In the genomic region with DNA sequence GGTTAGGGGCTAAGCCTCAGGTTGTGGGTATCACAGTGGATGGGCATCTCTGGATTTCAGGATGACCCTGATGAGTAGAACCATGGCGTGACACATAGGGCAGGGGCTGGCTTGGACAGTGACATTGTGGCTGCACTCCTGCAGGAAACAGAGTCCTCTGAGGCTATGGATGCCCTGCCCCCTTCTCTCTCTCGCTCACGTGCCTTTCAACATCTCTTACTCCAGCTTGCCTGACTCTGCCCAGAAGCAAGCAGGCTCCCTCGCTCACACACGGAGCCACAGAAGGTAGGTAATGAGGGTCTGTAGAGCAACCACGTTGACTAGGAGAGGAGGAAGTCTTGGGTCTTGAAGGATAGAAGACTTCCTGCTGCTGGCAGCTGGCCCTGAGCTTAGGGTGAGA, we compare ENCODE assay signal across 30 mouse cellular contexts. TPM values are rescaled to one million over a fixed set of nuclear protein-coding genes. Genes with fewer than 3 reads are reported as not detected.
DNase-seq lines count a peak whose midpoint lies in the region; ATAC-seq and TF ChIP-seq lines count a peak whose summit lies in the region.
"Had no signal": no experiment of that assay in that cellular context is flagged by ENCODE, and none has a peak within 500 bp of the region (broad histone marks: within the 10 kb centered on the region; RNA-seq: fewer than 3 reads in every experiment).

No protein-coding gene starts in this region.

- peak; percentile 15; the same call in 1 of the 2 replicates for ATAC-seq in heart, embryonic 12.5 days (ENCODE audit: insufficient number of reproducible peaks, low FRiP score)
- ATAC-seq in kidney, postnatal 0 days (replicated peaks; ENCODE audit: low FRiP score, low read depth), result no peak
- ATAC-seq in intestine, embryonic 16.5 days, result no peak
- ATAC-seq: CD4-positive, CD25-positive, alpha-beta regulatory T cell, adult 4 months; inflammation-experienced regulatory T-cells, adult 6 months; liver, embryonic 12.5 days; midbrain, embryonic 13.5 days; Patski had no signal

- peaks cover 31% of the 10 kb centered on the region for H3K4me1 ChIP-seq in heart, embryonic 12.5 days (replicated peaks)
- no peaks in the 10 kb centered on the region for H3K4me1 ChIP-seq in kidney, postnatal 0 days (replicated peaks; ENCODE audit: insufficient read depth, low read length)
- no peaks in the 10 kb centered on the region; a peak in 1 of 4 replicates for H3K4me1 ChIP-seq in CH12.LX (ENCODE audit: control insufficient read depth in 1 of 2, insufficient read depth in 2 of 2)
- H3K4me1 ChIP-seq in intestine, embryonic 16.5 days (ENCODE audit: control insufficient read depth, insufficient read depth, low read length), result peaks cover 11% of the 10 kb centered on the region
- H3K4me1 ChIP-seq: midbrain, embryonic 13.5 days had no signal

- intact Hi-C loops in heart, postnatal 36 days (cut with DNase I), result no loop called here

- H3K4me2 ChIP-seq in heart, embryonic 12.5 days, result no peak overlapping the region; the same call in 1 of the 2 replicates
- no peak overlapping the region for H3K4me2 ChIP-seq in kidney, postnatal 0 days (ENCODE audit: low read length)
- H3K4me2 ChIP-seq in CH12.LX (ENCODE audit: insufficient read depth, low read depth, poor library complexity, severe bottlenecking), result no peak overlapping the region
- H3K4me2 ChIP-seq in intestine, embryonic 16.5 days (ENCODE audit: low read depth, low read length), result no peak overlapping the region
- H3K4me2 ChIP-seq: hindbrain, embryonic 14.5 days; limb, embryonic 13.5 days; liver, embryonic 12.5 days; midbrain, embryonic 13.5 days had no signal

- DNase-seq in heart, postnatal 36 days, result no peak
- DNase-seq in kidney, postnatal 0 days (ENCODE audit: low spot score), result no peak
- DNase-seq in kidney, adult 11 months, result no peak
- no peak for DNase-seq in CH12.LX (ENCODE audit: extremely low read depth)
- DNase-seq in adrenal gland, adult 18-20 months (ENCODE audit: low spot score in 2 of 2), result no peak
- no peak for DNase-seq in yolk sac, embryonic 10.5 days (ENCODE audit: low spot score)
- DNase-seq: adrenal gland, adult 2 months; cerebellum, adult 11 months; cerebellum, adult 9-11 months; gastrocnemius, postnatal 36 days; kidney, postnatal 14 days; thymus, postnatal 25 days had no signal

- no peak overlapping the region for H3K9ac ChIP-seq in heart, embryonic 12.5 days
- H3K9ac ChIP-seq in kidney, postnatal 0 days (ENCODE audit: low read depth, low read length), result no peak overlapping the region
- no peak overlapping the region for H3K9ac ChIP-seq in CH12.LX (ENCODE audit: insufficient read depth, low read depth)
- no peak overlapping the region for H3K9ac ChIP-seq in intestine, embryonic 16.5 days (ENCODE audit: low read depth, low read length)
- H3K9ac ChIP-seq: hindbrain, embryonic 14.5 days; limb, embryonic 13.5 days; liver, embryonic 12.5 days; midbrain, embryonic 13.5 days had no signal

- no peaks in the 10 kb centered on the region for H3K27me3 ChIP-seq in heart, embryonic 12.5 days (replicated peaks)
- H3K27me3 ChIP-seq in kidney, postnatal 0 days (ENCODE audit: insufficient read depth, low read length), result no peaks in the 10 kb centered on the region
- H3K27me3 ChIP-seq in CH12.LX (replicated peaks), result peaks cover 67% of the 10 kb centered on the region
- no peaks in the 10 kb centered on the region for H3K27me3 ChIP-seq in intestine, embryonic 16.5 days (replicated peaks; ENCODE audit: control insufficient read depth, insufficient read depth, low read length)
- H3K27me3 ChIP-seq: limb, embryonic 13.5 days; liver, embryonic 12.5 days had no signal

- dilution Hi-C loops in CH12.LX (cut with MboI; ENCODE audit: extremely low pct_ligation_motif_present, extremely low pct_unique_long_range_greater_than_20kb, low sequenced_read_pairs), result no loop called here

- no peaks in the 10 kb centered on the region for H3K79me2 ChIP-seq in CH12.LX (replicated peaks; ENCODE audit: control insufficient read depth, extremely low read depth, insufficient read depth, poor library complexity, severe bottlenecking)

- no peak for TF ChIP-seq RAD21 in CH12.LX (IDR thresholded peaks at IDR 0.05; ENCODE audit: low read depth, low read length)

- H3K9me3 ChIP-seq in heart, embryonic 12.5 days (replicated peaks), result no peaks in the 10 kb centered on the region
- no peaks in the 10 kb centered on the region for H3K9me3 ChIP-seq in kidney, postnatal 0 days (replicated peaks; ENCODE audit: low read length)
- no peaks in the 10 kb centered on the region for H3K9me3 ChIP-seq in CH12.LX (replicated peaks; ENCODE audit: low read length)
- no peaks in the 10 kb centered on the region for H3K9me3 ChIP-seq in intestine, embryonic 16.5 days (ENCODE audit: control insufficient read depth, low read length)
- H3K9me3 ChIP-seq: G1E; limb, embryonic 13.5 days; liver, embryonic 12.5 days; midbrain, embryonic 13.5 days had no signal

- no peaks in the 10 kb centered on the region for H3K36me3 ChIP-seq in heart, embryonic 12.5 days
- H3K36me3 ChIP-seq in kidney, postnatal 0 days (ENCODE audit: insufficient read depth, low read length), result no peaks in the 10 kb centered on the region
- no peaks in the 10 kb centered on the region for H3K36me3 ChIP-seq in CH12.LX (replicated peaks in 1 of 2; ENCODE audit: control insufficient read depth in 1 of 2, insufficient read depth in 1 of 2, low read length in 1 of 2)
- H3K36me3 ChIP-seq in intestine, embryonic 16.5 days (ENCODE audit: control insufficient read depth, insufficient read depth, low read length), result no peaks in the 10 kb centered on the region
- H3K36me3 ChIP-seq: G1E; limb, embryonic 13.5 days; liver, embryonic 12.5 days; midbrain, embryonic 13.5 days had no signal

- H3K4me3 ChIP-seq in heart, embryonic 12.5 days, result no peak overlapping the region
- no peak overlapping the region for H3K4me3 ChIP-seq in kidney, postnatal 0 days (replicated peaks; ENCODE audit: low read depth, low read length)
- H3K4me3 ChIP-seq in CH12.LX (replicated peaks in 1 of 3; ENCODE audit: low read depth in 2 of 3, low read length in 2 of 3, poor library complexity in 1 of 3), result no peak overlapping the region
- no peak overlapping the region for H3K4me3 ChIP-seq in intestine, embryonic 16.5 days (ENCODE audit: low read length)
- H3K4me3 ChIP-seq: limb, embryonic 13.5 days; liver, embryonic 12.5 days; midbrain, embryonic 13.5 days had no signal

- in situ Hi-C loops in CH12.LX (cut with MboI; ENCODE audit: low pct_ligation_motif_present, low pct_unique_long_range_greater_than_20kb, low sequenced_read_pairs), result no loop called here

- no peak overlapping the region for H3K27ac ChIP-seq in heart, embryonic 12.5 days (ENCODE audit: poor library complexity, severe bottlenecking)
- peak overlapping the region; percentile 27; the same call in 1 of the 2 replicates for H3K27ac ChIP-seq in kidney, postnatal 0 days
- no peak overlapping the region for H3K27ac ChIP-seq in CH12.LX (ENCODE audit: insufficient read depth, low read depth)
- peak overlapping the region; percentile 51; the same call in 1 of the 2 replicates for H3K27ac ChIP-seq in intestine, embryonic 16.5 days (ENCODE audit: low read length)
- H3K27ac ChIP-seq: hindbrain, embryonic 14.5 days; limb, embryonic 13.5 days; liver, embryonic 12.5 days; midbrain, embryonic 13.5 days had no signal

- TF ChIP-seq EP300 in CH12.LX (IDR thresholded peaks at IDR 0.05; ENCODE audit: low read length), result no peak

- TF ChIP-seq CTCF in kidney, postnatal 0 days (IDR thresholded peaks at IDR 0.05; ENCODE audit: low read depth), result no peak
- no peak for TF ChIP-seq CTCF in CH12.LX (conservative IDR thresholded peaks at IDR 0.05 in 1 of 2, IDR thresholded peaks at IDR 0.05 in 1 of 2; ENCODE audit: low read depth in 2 of 2, low read length in 2 of 2)

- TF ChIP-seq POLR2A in CH12.LX (IDR thresholded peaks at IDR 0.05; ENCODE audit: low read depth, low read length), result no peak

- 15% methylated on average over 6 of the region's 6 CpGs for WGBS in heart, embryonic 12.5 days
- 66% methylated on average over 6 of the region's 6 CpGs for WGBS in kidney, postnatal 0 days
- 48% methylated on average over 6 of the region's 6 CpGs for WGBS in intestine, embryonic 16.5 days

RNA-seq across cellular contexts. Expression of gene Rbbp8nl, which starts 0.8 kb away (rescaled TPM):
- polyA plus RNA-seq in heart, embryonic 12.5 days (2016; fragmentation: Nextera tagmentation; extraction: Ambion mirVana), result not detected in 2 replicates
- total RNA-seq in heart, postnatal 36 days (2021), result not detected
- 0.29 and 0.33 TPM in 2 replicates for polyA plus RNA-seq in kidney, postnatal 0 days (2015; fragmentation: Nextera tagmentation; extraction: Ambion mirVana)
- total RNA-seq in CH12.LX (2012; rRNA removed) (not detected in 2 replicates), CH12.LX (2014; rRNA removed) (not detected in 2 replicates)
- polyA plus RNA-seq in CH12.LX (2012; ENCODE audit: insufficient read length, low read depth), result not detected in 2 replicates
- 2.5 TPM in 2 replicates for polyA plus RNA-seq in intestine, embryonic 16.5 days (2015; fragmentation: Nextera tagmentation; extraction: Ambion mirVana)
- not detected for total RNA-seq in adrenal gland, adult 18-20 months (2021)
- total RNA-seq: adrenal gland, adult 2 months; adrenal gland, postnatal 4 days; common myeloid progenitor, adult 5-6 weeks; gastrocnemius, adult 18-20 months; gastrocnemius, postnatal 36 days; heart, adult 8-10 months; heart, postnatal 25 days; left cerebral cortex, adult 18-20 months; left cerebral cortex, postnatal 25 days had no signal
- polyA plus RNA-seq: adrenal gland, adult 2 months; CD4-positive, CD25-positive, alpha-beta regulatory T cell, adult 4 months; G1E; hindbrain, embryonic 14.5 days; inflammation-experienced regulatory T-cells, adult 6 months; liver, embryonic 12.5 days; midbrain, embryonic 13.5 days; neural tube, embryonic 11.5 days; Patski had no signal

RNA-seq across cellular contexts. Expression of gene Cables2, which starts 17.2 kb away (rescaled TPM):
- 15.8 and 16.2 TPM in 2 replicates for polyA plus RNA-seq in heart, embryonic 12.5 days (2016; fragmentation: Nextera tagmentation; extraction: Ambion mirVana)
- total RNA-seq in heart, postnatal 36 days (2021), result 10 to 100 TPM; 11.2 to 13.5 TPM
- 12.0 and 13.1 TPM in 2 replicates for polyA plus RNA-seq in kidney, postnatal 0 days (2015; fragmentation: Nextera tagmentation; extraction: Ambion mirVana)
- total RNA-seq in CH12.LX (2012; rRNA removed) (16.9 and 17.2 TPM in 2 replicates), CH12.LX (2014; rRNA removed) (13.0 and 13.3 TPM in 2 replicates)
- 24.5 and 29.9 TPM in 2 replicates for polyA plus RNA-seq in CH12.LX (2012; ENCODE audit: insufficient read length, low read depth)
- 2.8 and 4.8 TPM in 2 replicates for polyA plus RNA-seq in intestine, embryonic 16.5 days (2015; fragmentation: Nextera tagmentation; extraction: Ambion mirVana)
- total RNA-seq in adrenal gland, adult 18-20 months (2021), result 10 to 100 TPM; 12.1 to 15.6 TPM

RNA-seq across cellular contexts. Expression of gene Rps21, which starts 33.3 kb away (rescaled TPM):
- 336 and 349 TPM in 2 replicates for polyA plus RNA-seq in heart, embryonic 12.5 days (2016; fragmentation: Nextera tagmentation; extraction: Ambion mirVana)
- 100 to 1,000 TPM; 500 to 574 TPM for total RNA-seq in heart, postnatal 36 days (2021)
- 737 and 848 TPM in 2 replicates for polyA plus RNA-seq in kidney, postnatal 0 days (2015; fragmentation: Nextera tagmentation; extraction: Ambion mirVana)
- total RNA-seq in CH12.LX (2012; rRNA removed), result 3,654 and 3,770 TPM in 2 replicates
- total RNA-seq in CH12.LX (2014; rRNA removed), result 1,686 and 1,748 TPM in 2 replicates
- polyA plus RNA-seq in CH12.LX (2012; ENCODE audit: insufficient read length, low read depth), result 705 and 1,020 TPM in 2 replicates
- polyA plus RNA-seq in intestine, embryonic 16.5 days (2015; fragmentation: Nextera tagmentation; extraction: Ambion mirVana), result 471 and 487 TPM in 2 replicates
- total RNA-seq in adrenal gland, adult 18-20 months (2021), result 100 to 1,000 TPM; 777 to 810 TPM

RNA-seq across cellular contexts. Expression of gene Gata5, which starts 44.0 kb away (rescaled TPM):
- polyA plus RNA-seq in heart, embryonic 12.5 days (2016; fragmentation: Nextera tagmentation; extraction: Ambion mirVana), result 24.7 and 28.4 TPM in 2 replicates
- 1 to 10 TPM in 1 of 2 experiments, under 1 TPM in 1; 0.65 to 1.1 TPM for total RNA-seq in heart, postnatal 36 days (2021)
- polyA plus RNA-seq in kidney, postnatal 0 days (2015; fragmentation: Nextera tagmentation; extraction: Ambion mirVana), result 1.9 TPM in 2 replicates
- total RNA-seq in CH12.LX (2012; rRNA removed) (not detected in 2 replicates), CH12.LX (2014; rRNA removed) (not detected in 2 replicates)
- not detected in 2 replicates for polyA plus RNA-seq in CH12.LX (2012; ENCODE audit: insufficient read length, low read depth)
- polyA plus RNA-seq in intestine, embryonic 16.5 days (2015; fragmentation: Nextera tagmentation; extraction: Ambion mirVana), result 10.3 and 11.6 TPM in 2 replicates
- under 1 TPM in 1 of 2 experiments, not detected in 1; 0.16 TPM for total RNA-seq in adrenal gland, adult 18-20 months (2021)
- total RNA-seq: common myeloid progenitor, adult 5-6 weeks; gastrocnemius, adult 18-20 months; gastrocnemius, postnatal 36 days; left cerebral cortex, adult 18-20 months; left cerebral cortex, postnatal 25 days had no signal
- polyA plus RNA-seq: CD4-positive, CD25-positive, alpha-beta regulatory T cell, adult 4 months; G1E; inflammation-experienced regulatory T-cells, adult 6 months; midbrain, embryonic 13.5 days; Patski had no signal

Comparison
In these comparisons a context has a peak if more than half of its experiments do, and no peak if none do; other contexts are left out.
1. H3K27ac ChIP-seq: peak in kidney, postnatal 0 days (single experiment) and intestine, embryonic 16.5 days (single experiment); none in heart, embryonic 12.5 days (single experiment) and CH12.LX (single experiment).